Mouse (Mus musculus) liver, embryonic 14.5 days (tissue): ENCODE measurements around the gene Hbq1a. TPM values are rescaled to one million over a fixed set of nuclear protein-coding genes. Genes with fewer than 3 reads are reported as not detected.

Experiments used
- ATAC-seq: fragments of 200-750 bp; cut with Nextera tagmentation; 2 replicates; pipeline ENCODE4 v1.8.0; 2017; ENCODE audit warnings: moderate number of reproducible peaks, mild to moderate bottlenecking, moderate library complexity; ENCODE audit not compliant: insufficient read depth
- DNase-seq, 3 experiments: peaks; one replicate each; pipeline ENCODE4 v3.0.0-alpha.2; 2012 to 2013; ENCODE audit warnings: low read depth in 3 of 3, low spot score in 3 of 3
- H3K27ac ChIP-seq: fragments of 300-500 bp; sonication (generic); 2 replicates; pipeline ENCODE4 v1.5.1; 2014; ENCODE audit warnings: moderate library complexity, mild to moderate bottlenecking, control low read depth, inconsistent platforms
- H3K27me3 ChIP-seq: fragments of 300-500 bp; sonication (generic); 2 replicates; pipeline ENCODE4 v1.6.1; 2014; ENCODE audit warnings: mild to moderate bottlenecking, low read length, moderate library complexity; ENCODE audit not compliant: control insufficient read depth, insufficient read depth
- H3K36me3 ChIP-seq: fragments of 300-500 bp; sonication (generic); replicated peaks from 2 replicates; pipeline ENCODE4 v1.6.1; 2014; ENCODE audit warnings: low read depth; ENCODE audit not compliant: control insufficient read depth, insufficient read depth
- H3K4me1 ChIP-seq, 2 experiments: fragments of 200-500 bp in 1 of 2; fragments of 300-500 bp in 1 of 2; sonication (generic) in 1 of 2; replicated peaks; 2 replicates each; pipeline ENCODE4 v1.6.1; 2012 to 2014; ENCODE audit warnings: antibody characterized with exemption in 1 of 2, inconsistent platforms in 1 of 2, low read length in 1 of 2; ENCODE audit not compliant: control insufficient read depth in 2 of 2, insufficient read depth in 2 of 2
- H3K4me2 ChIP-seq: fragments of 300-500 bp; sonication (generic); 2 replicates; pipeline ENCODE4 v1.6.1; 2014; ENCODE audit warnings: low read depth, mild to moderate bottlenecking, control low read depth, moderate library complexity
- H3K4me3 ChIP-seq, 2 experiments: fragments of 200-500 bp in 1 of 2; fragments of 300-500 bp in 1 of 2; sonication (generic) in 1 of 2; 2 replicates each; pipeline ENCODE4 v1.5.1; 2012 to 2014; ENCODE audit warnings: low read depth in 2 of 2, low read length in 2 of 2, mild to moderate bottlenecking in 2 of 2, control low read depth in 1 of 2, inconsistent platforms in 1 of 2, moderate library complexity in 1 of 2; ENCODE audit not compliant: insufficient read depth in 1 of 2
- H3K9ac ChIP-seq: fragments of 300-500 bp; sonication (generic); replicated peaks from 2 replicates; pipeline ENCODE4 v1.6.1; 2014; ENCODE audit warnings: mild to moderate bottlenecking, control low read depth, moderate library complexity
- H3K9me3 ChIP-seq: fragments of 300-500 bp; sonication (generic); 2 replicates; pipeline ENCODE4 v1.6.1; 2016; ENCODE audit warnings: low read length, mixed read lengths; ENCODE audit not compliant: control insufficient read depth
- CTCF ChIP-seq: IDR thresholded peaks from 2 replicates; pipeline ENCODE4 v1.5.1; 2016; ENCODE audit warnings: antibody characterized with exemption, low read depth, control low read depth
- EP300 ChIP-seq: IDR thresholded peaks from 2 replicates; pipeline ENCODE4 v1.6.1; 2016; ENCODE audit warnings: antibody characterized with exemption, low read depth
- WGBS: fragments of 180-500 bp; shearing (Covaris S2); extraction: QIAGEN DNeasy Blood & Tissue Kit; methylation state at CpG from one replicate; pipeline ENCODE4 v1.1.7; 2014; ENCODE audit not compliant: insufficient replicate concordance; 5-methylcytosine and 5-hydroxymethylcytosine counted together
- polyA plus RNA-seq, 2 experiments: library from polyadenylated mRNA; depleted of rRNA in 1 of 2; stranded (reverse) in 1 of 2; unstranded in 1 of 2; fragments of >200 nt; fragmentation: Nextera tagmentation in 1 of 2; extraction: Ambion mirVana in 1 of 2; gene quantifications; 2 replicates each; pipeline versions ENCODE4 v1.2.1 to v1.2.3; 2012 to 2014

The Hbq1a gene
- polyA plus RNA-seq, 2 experiments: 7.9 to 9.1 TPM

DNA sequence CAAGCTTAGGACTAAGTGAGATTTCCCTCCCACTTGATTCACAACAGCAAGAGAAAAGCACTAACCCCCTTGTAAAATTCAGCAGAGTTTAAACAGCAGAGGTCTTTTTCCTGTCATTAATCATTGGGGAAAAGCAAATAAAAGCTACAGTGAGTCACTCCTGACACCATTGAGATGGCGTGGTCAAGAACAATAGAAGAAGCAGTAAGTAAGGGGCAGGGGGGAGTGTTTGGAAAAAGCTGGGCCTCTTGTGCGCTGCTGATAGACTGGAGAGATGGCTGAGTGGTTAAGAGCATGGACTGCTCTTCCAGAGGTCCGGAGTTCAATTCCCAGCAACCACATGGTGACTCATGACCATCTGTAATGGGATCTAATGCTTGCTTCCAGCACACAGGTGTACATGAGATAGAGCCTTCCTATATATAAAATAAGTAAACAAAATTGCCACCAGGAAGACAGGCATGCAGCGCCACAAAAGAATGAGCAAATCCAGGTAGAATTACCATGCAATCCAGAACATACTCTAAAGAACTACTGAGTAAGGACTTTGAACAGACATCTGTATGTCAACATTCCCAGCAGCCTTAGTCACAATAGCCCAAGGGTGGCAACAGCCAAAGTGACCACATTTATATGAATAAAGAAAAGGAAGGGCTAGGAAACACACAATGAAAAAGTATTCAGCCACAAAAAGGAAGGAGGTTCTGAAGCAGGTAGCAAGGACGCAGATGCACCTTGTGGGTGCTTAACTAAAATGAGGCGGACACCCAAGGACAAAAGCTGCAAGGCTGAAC lies 45.8 kb downstream of the Hbq1a start:
- DNase-seq (no peak), ATAC-seq (no peak)
- no peak overlapping the region for H3K4me2 ChIP-seq

DNA sequence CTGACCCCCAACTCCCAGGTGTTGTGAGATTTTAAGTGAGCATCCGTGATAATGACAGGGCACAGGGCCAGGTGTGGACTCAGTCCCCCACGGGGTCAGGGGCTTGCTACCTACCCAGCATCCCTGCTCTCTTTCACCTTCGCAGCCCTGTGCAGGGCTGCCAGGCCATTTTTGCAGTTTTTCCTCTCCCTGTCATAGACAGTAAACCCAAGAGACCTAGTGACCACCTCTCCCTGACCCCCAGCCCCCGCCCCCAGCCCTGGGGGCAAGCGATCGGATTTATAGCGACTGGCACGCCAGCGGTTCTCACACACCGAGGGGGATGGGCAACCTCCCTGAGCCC lies 47.4 kb downstream of the Hbq1a start:
- Histone ChIP-seq H3K27ac (no peak overlapping the region), H3K27me3 (peaks cover 24% of the 10 kb centered on the region), H3K4me1 (peaks cover 0 to 9% of the 10 kb centered on the region in 2 experiments; a peak in 2 of 4 replicates), H3K4me3 (peak overlapping the region; percentile 47 to 52), H3K36me3 (no peaks in the 10 kb centered on the region), H3K9ac (no peak overlapping the region; the same call in 1 of the 2 replicates), H3K9me3 (no peaks in the 10 kb centered on the region), H3K4me2 (peak overlapping the region; percentile 60)
- ATAC-seq: peak; percentile 29; the same call in 1 of the 2 replicates
- TF ChIP-seq CTCF (no peak), EP300 (no peak)
- DNase-seq: no peak
- WGBS: 7% methylated on average over 10 of the region's 10 CpGs

More for the DNA sequence above, 45.8 kb downstream of the Hbq1a start:
- H3K9me3 ChIP-seq: no peaks in the 10 kb centered on the region
- no peak overlapping the region for H3K4me3 ChIP-seq
- H3K27ac ChIP-seq: no peak overlapping the region
- peaks cover 24% of the 10 kb centered on the region for H3K27me3 ChIP-seq
- H3K4me1 ChIP-seq: peaks cover 0 to 9% of the 10 kb centered on the region in 2 experiments; a peak in 2 of 4 replicates
- H3K9ac ChIP-seq: no peak overlapping the region
- H3K36me3 ChIP-seq: no peaks in the 10 kb centered on the region
- 39% methylated on average over 6 of the region's 6 CpGs for WGBS
- no peak for TF ChIP-seq CTCF

GRCm38 (mm10) chr11:32347607-32348432 lies 48.0 kb downstream of the Hbq1a start, which contains the start of gene Sh3pxd2b:
Sh3pxd2b (plus strand) TSS chr11:32347820.
- Histone ChIP-seq H3K9me3 (no peaks in the 10 kb centered on the region), H3K4me1 (peaks cover 0 to 9% of the 10 kb centered on the region in 2 experiments; a peak in 2 of 4 replicates), H3K4me3 (peak within 1 kb of the TSS; percentile 47 to 55), H3K27me3 (peaks cover 24% of the 10 kb centered on the region), H3K9ac (peak within 1 kb of the TSS; percentile 20; the same call in 1 of the 2 replicates), H3K4me2 (peak within 1 kb of the TSS; percentile 60), H3K36me3 (no peaks in the 10 kb centered on the region), H3K27ac (no peak within 1 kb of the TSS)
- WGBS: 1% methylated on average over 71 of the region's 86 CpGs
- DNase-seq (no peak), ATAC-seq (peak; percentile 54; the same call in 1 of the 2 replicates)
- no peak for TF ChIP-seq CTCF
- no peak for TF ChIP-seq EP300

DNA sequence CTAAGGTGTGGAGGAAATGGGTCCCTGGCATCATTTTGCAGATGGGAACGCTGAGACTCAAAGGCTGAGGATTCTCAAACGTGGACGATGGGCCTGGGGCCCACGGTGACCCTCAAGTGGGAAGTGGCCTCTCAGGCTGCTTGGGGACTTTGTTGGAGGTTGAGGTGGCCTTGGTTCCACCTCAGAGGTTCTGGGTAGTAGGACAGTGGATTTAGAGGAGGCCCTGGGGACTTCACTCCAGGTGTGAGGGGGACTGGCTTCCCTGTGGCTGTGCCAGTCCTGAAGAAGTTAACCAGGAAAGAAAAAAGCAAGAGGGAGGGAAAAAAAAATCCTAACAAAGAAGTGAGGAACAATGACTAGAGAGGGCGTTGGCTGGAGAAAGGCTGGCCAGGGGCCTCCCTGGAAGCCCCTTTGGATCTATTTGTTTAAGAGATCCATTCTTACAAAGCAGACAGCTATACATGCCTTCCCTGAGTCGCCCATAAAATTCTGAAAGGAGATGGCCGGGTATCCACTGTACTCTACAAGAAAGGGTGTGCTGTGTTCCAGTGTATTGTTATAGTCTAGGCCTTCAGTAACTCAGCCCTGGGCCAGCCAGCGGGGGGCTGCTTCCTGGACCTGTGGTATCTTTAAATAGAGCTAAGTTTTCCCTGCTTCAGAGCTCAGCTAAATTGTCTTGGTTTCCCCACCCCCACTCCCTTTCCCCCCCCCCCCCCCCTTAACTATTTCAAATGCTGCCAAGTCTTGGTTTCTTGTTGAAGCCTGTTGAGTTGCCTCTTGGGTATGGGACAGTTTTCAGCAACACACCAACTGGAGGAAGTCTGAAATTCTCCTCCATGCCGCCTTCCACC lies 48.8 kb downstream of the Hbq1a start:
- WGBS: 25% methylated on average over 9 of the region's 9 CpGs
- Histone ChIP-seq H3K27me3 (peaks cover 24% of the 10 kb centered on the region), H3K27ac (no peak overlapping the region), H3K4me3 (peak overlapping the region; percentile 47 to 55), H3K4me2 (peak overlapping the region; percentile 60), H3K9me3 (no peaks in the 10 kb centered on the region), H3K9ac (no peak overlapping the region), H3K4me1 (peaks cover 0 to 6% of the 10 kb centered on the region in 2 experiments; a peak in 2 of 4 replicates), H3K36me3 (no peaks in the 10 kb centered on the region)
- TF ChIP-seq EP300: no peak
- no peak for TF ChIP-seq CTCF
- ATAC-seq (no peak), DNase-seq (no peak)
